Mouse (Mus musculus): ENCODE measurements around the gene Foxk2. TPM values are rescaled to one million over a fixed set of nuclear protein-coding genes. Genes with fewer than 3 reads are reported as not detected.
"Not testable (repeated sequence)": the region's sequence is repeated elsewhere in the genome, so short reads cannot be mapped to it uniquely, and the experiment has no call there.

Foxk2 gene
- total RNA-seq, 2 experiments from 2014 or later: 24.6 to 24.9 TPM

DNA sequence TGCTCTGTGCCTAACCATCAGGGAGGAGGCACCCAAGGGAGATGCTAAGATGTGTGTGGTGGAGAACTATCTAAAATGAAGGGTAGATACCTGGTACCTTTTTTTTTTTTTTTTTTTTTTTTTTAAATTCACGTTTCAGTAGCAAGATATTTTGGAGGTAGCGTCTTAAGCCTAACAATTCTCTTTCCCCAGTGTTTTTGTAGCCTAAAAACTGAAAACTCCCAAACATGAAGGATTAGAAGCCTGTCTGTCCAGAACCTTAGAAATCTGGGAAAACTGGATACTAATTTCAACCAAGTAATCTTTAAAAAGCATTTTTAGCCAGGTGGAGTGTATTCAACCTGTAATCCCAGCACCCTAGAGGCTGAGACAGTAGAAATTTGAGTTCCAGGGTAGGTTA, 1.3 kb downstream of the Foxk2 start:
- intact Hi-C loops (cut with DNase I): no loop called here
- DNase-seq: no peak

DNA sequence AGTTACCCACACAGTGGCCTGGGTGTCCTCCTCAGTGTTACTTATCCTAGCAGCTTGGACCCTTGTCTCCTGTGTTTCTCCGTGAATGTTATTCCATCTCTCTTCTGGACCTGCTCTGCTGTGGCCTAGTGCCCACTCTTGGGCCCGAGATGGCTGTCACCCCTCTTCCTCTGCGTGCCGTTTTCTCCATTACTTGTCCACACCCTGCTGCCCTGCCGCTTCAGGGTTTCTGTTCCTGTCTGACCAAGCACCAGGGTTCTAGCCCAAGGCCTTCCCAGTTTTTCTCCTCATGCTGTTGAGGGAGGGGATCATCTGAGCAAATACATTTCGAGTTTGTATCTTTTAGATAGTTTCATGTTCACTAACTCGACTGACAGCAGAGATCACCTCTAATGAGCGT, 17.7 kb downstream of the Foxk2 start:
- intact Hi-C loops (cut with DNase I): no loop called here
- no peak for DNase-seq

DNA sequence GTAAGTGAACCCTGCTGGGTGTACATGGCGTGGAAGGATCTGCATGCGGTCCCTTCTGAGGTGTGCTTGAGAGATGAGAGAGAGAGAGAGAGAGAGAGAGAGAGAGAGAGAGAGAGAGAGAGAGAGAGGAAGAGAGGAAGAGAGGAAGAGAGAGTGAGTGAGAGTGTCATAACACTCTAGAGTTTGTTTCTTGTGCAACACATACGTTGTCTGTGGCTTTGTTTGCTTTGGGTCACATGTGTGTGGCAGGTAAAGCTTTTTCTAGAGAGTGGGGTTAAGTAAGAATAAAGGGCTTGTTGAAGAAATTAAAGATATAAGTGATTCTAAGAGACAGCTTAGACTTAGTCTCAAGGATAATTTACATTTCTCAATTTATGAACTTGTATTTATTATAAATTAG, 18.2 kb downstream of the Foxk2 start:
- DNase-seq: no peak
- intact Hi-C loops (cut with DNase I): no loop called here

DNA sequence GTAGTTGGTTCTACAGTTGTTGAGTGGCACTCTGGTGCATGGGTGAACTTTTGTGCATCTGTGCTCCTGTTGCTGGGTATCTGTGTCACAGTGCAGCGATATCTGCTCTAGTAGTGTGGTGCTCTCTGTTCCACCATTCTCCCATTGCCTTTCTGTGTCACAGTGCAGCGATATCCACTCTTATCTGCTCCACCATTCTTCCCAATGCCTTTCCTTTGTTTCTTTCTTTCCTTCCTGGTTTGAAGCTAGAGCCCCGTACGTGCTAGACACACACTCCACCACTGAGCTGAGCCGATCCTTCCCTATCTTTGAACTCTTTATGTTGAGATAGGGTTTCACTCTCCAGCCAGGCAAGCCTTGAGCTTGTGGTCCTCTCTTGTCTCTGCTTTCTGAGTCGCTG, 23.1 kb downstream of the Foxk2 start:
- intact Hi-C loops (cut with DNase I): no loop called here
- no peak for DNase-seq

DNA sequence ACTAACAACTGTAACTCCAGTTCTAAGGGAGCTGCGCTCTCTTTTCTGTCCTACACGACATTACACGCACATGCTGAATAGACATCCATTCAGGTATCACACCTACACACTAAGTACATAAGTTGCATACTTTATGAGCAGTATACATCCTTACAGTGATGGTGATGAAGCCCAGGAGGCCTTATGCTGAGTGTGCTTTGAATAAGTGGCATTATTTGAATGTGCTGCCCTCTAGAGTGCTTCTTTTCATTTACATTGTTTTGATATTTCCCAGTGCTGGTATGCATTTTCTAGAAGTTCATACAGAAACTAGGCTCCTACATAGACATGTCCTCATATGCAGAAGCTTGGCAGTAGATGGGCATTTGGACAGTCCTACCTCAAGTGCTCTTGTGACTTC, 30.1 kb downstream of the Foxk2 start:
- intact Hi-C loops (cut with DNase I): no loop called here

DNA sequence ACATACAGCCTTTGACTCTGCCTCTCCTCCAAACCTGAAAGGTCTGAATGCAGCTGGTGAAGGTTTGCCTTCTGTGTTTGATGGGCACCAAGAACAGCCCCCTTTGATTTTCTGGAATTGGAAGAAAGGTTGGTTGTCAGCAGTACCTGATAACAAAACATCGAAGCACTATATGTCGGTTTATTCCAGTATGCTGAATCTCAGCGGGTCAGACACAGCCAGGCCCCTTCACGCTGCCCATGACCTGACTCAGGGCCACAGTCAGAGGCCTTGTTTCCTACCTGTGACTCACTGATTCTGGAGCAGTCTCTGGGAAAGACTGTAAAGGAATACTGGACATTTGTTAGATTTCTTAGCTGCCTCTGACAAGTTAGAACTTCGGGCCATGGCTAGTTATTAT, 35.0 kb downstream of the Foxk2 start:
- no peak for DNase-seq
- intact Hi-C loops (cut with DNase I): no loop called here

More for the DNA sequence above, 30.1 kb downstream of the Foxk2 start:
- no peak for DNase-seq

DNA sequence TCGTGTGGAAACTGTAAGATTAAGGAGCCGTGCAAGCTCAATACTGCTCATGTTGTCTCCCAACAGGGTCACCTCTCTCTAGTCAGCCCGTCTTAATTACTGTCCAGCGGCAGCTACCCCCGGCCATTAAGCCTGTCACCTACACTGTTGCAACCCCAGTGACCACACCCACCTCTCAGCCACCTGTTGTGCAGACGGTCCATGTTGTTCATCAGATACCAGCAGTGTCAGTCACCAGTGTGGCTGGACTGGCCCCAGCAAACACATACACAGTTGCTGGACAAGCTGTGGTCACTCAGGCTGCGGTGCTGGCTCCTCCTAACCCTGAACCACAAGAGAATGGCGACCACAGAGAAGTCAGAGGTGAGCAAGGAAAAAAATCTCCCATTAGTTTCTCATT, 38.7 kb downstream of the Foxk2 start:
- DNase-seq: no peak
- intact Hi-C loops (cut with DNase I): no loop called here

DNA sequence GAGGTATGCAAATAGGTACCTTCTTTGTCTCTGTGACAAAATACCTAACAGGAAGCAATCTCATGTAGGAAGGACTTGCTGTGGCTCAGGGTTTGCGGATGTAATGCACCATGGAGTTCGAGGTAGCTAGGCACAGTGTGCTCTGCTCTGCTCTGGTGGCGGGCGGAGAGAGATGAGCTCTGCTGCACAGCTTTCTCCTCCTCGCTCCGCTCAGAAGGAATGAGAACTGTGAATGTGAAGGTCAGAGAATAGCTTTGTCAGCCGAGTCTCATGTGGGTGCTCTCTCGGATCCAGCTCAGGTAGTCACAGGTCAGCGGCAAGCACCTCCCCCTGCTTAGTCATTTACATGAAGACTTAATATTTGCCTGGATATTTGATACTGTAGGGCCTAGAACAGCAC, 40.5 kb downstream of the Foxk2 start:
- no peak for DNase-seq
- intact Hi-C loops (cut with DNase I): no loop called here

DNA sequence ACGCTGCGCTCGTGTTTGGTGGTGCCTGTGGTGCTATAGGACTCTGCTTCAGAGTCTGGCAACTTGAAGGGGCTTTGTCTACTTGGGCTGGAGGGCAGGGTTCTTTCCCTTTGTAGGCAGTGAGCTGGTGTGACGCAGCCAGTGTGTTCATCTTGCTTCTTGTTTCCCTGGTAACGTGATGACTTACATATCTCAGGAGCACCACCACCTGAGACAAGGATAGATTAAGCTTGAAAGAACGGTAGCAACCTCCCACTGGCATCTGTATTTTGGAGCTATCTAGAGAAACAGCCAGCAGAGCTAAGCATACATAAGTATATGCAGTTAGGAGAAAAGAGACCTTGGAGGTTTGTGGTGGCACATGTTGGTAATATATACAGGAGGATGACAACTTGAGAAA, 45.6 kb downstream of the Foxk2 start:
- intact Hi-C loops (cut with DNase I): no loop called here
- DNase-seq: no peak

DNA sequence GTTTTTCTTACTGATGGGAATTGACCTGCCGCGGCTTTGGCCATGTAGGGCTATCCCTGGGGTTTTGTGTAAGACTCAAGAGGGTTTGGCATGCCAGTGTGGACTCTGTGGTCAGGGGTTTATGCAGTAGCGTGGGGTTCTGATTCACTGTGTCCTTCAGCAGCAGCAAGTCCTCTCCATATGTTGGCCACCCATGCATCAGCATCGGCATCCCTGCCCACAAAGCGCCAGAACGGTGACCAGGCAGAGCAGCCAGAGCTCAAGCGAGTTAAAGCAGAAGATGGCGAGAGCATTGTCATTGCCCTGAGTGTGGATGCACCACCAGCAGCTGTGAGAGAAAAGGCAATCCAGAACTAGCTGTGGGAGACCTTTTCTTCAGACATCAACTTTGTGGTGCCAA, 46.8 kb downstream of the Foxk2 start:
- intact Hi-C loops (cut with DNase I): no loop called here
- DNase-seq: no peak

DNA sequence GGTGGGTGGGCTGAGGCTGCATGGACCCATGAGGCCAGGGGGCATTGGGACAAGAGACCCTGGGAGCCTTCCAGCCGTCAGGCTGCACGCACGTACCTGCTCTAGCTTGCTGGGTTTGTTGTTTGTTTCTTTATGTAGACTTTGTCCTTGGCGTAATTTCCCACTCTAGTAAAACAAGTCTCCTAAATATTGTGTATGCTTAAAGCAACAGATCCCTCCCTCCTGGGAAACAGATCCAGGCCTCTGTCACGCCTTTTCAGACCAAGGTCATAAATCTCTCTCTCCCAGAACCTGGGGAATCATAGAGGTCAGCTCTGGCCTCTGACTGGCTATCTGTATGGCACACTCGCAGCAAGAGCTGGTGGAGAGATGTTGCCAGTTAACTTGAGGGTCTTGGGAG, 47.9 kb downstream of the Foxk2 start:
- DNase-seq; intact Hi-C loops (cut with DNase I): not testable (repeated sequence)

DNA sequence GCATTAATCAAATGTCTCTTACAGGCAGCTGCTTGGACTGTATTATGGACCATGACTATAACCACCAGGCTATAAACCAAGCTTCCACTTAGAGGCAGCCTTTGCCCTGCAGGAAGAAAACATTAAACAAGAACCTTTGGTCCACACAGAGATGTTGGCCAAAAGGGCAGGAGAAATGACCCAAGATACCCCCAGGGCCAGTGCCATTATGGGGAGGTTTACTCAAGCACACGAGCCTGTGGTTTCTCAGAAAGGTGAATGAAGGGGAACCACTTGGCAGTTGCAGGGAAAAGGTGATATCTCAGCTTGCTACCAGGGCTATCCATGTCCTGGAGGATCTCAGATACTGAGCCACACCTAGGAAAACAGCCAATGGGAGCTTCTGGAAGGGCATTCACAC, 66.2 kb downstream of the Foxk2 start:
- DNase-seq: no peak
- intact Hi-C loops (cut with DNase I): no loop called here

DNA sequence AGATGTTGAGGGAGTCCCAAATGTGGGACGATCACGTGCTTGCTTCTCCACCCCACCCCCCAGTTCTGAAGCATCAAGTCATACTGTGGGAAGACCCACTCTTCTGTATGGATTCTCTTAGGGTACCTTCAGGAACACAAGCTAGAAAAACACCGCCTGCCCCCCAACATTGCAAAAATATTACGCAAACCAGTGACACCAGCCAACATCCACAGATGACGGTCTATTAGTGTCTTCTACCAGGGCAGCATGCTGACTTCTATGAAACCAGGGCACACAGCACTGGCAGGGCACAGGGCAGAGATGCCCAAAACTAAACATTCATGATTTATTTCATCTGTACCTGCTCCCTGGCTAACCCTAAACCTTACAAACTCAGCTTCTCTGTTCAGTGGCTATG, 66.9 kb downstream of the Foxk2 start:
- no peak for DNase-seq
- intact Hi-C loops (cut with DNase I): no loop called here

DNA sequence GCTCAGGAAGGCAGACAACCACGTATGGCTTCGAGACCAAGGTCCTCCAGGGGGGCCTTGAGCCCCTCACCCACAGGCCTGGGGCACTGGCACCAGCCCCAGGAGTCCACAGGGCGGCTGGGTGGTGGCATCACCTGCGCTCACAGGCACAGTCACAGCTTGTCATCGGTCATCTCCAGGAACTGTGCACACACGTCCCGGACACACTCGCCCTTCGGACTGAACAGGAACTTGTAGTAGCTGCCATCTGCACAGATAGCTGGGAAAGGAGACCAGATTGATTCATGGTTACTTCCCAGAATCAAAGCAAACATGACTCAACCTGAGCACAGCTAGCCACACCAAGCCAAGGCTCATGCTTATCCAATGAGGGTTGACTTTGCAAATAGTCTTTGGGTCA, 68.4 kb downstream of the Foxk2 start:
- DNase-seq: no peak
- intact Hi-C loops (cut with DNase I): no loop called here

DNA sequence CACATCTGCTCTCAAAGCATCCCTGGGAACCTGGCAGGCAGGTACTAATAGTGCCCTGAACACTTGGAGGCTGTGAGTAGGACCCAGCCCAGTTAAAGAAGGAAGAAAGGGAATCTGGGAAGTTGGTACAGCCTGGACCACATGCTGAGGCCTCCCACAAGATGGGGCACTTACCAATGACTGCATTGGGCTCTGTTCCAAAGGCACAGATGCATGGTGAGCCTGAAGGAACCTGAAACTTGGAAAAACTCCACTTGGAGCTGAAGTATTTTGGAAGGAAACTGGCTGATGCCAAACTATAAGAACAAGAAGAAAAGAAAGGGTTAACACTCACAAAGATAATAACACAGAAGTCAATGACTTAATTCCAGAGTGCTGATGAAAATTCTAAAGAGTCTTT, 68.8 kb downstream of the Foxk2 start:
- DNase-seq: no peak
- intact Hi-C loops (cut with DNase I): no loop called here

DNA sequence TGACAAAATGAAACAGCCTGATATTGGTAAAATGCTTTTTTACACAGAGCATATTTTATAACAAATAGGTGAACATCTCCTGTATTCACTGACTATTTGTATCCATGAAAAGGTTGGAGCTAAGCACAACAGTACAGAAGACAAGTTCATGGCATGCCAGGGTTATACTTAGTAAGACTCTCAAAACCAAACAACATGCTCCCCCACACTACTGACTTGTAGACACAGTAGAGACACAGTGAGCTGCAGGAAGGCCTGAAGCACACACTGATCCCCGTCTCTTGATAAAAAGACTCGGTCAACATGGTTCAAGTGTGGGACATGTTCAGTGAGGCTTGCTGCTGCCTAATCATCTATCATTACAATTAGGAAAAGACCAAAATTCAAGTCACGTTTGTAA, 71.9 kb downstream of the Foxk2 start:
- intact Hi-C loops (cut with DNase I): no loop called here
- no peak for DNase-seq

DNA sequence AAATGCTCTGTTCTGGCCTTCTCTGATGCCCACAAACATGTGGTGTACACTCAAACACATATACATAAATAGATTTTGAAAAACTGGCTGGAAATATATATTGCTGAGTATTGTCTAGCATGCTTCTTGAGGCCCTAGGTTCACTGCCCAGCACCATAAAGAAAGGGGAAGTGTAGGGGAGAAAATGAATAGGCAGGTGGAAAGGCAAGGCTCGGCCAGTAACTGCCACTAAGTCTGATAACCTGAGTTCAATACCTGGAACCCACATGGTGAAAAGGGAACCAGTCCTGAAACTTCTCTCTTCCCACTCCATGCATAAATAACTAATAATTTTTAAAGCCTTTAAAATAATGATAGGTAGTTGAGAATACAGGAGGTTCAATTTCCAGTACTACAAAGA, 79.9 kb downstream of the Foxk2 start:
- DNase-seq: no peak
- intact Hi-C loops (cut with DNase I): no loop called here

DNA sequence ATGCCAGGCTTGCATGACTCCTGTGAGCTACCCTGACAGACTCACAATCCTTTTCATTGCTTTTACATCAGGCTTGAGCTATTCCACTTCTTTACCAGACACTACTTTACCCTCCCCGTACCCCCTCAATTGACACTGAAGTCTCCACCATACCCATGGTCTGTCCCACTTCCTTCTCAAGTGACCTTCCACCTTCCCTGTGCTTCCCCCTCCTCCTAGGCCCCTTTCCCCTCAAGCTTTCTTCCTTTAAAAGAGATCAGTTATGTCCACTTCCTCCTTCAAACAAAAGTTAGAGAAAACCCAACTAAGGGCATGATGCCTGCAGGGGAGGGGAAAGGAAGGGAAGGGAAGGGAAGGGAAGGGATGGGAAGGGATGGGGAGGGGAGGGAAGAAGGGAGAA, 80.5 kb downstream of the Foxk2 start:
- intact Hi-C loops (cut with DNase I): no loop called here

DNA sequence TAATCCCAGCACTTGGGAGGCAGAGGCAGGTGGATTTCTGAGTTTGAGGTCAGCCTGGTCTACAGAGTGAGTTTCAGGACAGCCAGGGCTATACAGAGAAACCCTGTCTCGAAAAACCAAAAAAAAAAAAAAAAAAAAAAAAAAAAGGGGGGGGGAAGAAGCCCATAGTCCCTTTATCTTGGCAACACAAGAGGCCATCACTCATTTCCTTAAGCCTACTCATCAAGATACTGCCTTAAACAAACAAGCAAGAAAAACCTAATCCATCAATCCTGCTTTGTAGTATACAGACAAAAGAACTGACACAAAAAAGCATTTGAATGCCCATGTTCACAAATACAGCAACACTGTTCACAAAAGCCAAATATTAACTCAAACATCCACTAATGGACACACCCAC, 82.6 kb downstream of the Foxk2 start:
- intact Hi-C loops (cut with DNase I); DNase-seq: not testable (repeated sequence)

More for the DNA sequence above, 80.5 kb downstream of the Foxk2 start:
- DNase-seq: no peak

DNA sequence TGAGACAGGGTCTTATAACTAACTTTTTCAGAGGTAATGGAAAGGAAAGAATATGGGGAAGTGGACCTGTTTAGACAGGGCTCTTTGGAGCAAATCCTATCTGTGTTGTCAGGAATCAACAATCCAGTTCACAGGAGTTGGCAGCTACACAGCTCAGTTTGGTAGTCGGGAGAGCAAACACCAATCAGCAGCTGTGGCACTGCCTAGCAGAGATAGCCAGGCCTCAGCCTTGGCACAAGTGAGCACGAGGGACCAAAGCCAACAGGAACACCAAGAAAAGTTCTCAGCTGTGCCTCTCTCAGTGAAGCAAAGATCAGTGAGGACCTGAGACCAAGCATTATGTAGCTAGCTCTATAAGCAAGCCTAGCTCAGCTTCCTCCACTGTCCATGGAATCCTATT, 87.2 kb downstream of the Foxk2 start:
- intact Hi-C loops (cut with DNase I): no loop called here
- peak in 1 of 2 experiments; percentile 18 for DNase-seq

DNA sequence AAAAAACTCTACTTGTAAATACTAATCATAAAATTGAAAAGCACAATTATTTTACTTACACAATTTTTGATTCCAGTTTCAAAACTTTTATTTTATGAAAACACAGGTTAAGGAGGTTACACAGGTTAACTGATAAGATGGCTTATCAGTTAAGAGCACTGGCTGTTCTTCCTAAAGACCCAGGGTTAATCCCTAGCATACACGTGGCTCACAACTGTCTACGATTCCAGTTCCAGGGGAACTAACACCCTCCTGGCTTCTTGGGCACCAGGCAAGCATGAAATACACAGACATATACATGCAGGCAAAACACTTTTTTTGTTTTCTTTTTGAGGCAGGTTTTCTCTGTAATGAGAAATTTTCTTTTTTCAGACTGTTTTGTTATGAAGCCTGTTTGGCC, 88.4 kb downstream of the Foxk2 start:
- no peak for DNase-seq
- intact Hi-C loops (cut with DNase I): no loop called here

DNA sequence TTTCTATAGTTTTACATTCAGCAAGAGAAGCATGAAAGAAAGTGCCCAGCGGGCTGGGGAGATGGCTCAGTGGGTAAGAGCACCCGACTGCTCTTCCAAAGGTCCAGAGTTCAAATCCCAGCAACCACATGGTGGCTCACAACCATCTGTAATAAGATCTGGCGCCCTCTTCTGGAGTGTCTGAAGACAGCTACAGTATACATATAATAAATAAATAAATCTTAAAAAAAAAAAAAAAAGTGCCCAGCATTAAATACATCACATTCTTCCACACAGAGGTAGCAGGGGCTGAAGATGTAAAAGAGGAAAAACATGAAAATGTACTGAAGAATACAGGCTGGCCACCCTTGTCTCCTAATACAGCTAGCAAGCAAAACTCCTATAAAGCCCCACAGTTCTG, 88.9 kb downstream of the Foxk2 start:
- intact Hi-C loops (cut with DNase I); DNase-seq: not testable (repeated sequence)

DNA sequence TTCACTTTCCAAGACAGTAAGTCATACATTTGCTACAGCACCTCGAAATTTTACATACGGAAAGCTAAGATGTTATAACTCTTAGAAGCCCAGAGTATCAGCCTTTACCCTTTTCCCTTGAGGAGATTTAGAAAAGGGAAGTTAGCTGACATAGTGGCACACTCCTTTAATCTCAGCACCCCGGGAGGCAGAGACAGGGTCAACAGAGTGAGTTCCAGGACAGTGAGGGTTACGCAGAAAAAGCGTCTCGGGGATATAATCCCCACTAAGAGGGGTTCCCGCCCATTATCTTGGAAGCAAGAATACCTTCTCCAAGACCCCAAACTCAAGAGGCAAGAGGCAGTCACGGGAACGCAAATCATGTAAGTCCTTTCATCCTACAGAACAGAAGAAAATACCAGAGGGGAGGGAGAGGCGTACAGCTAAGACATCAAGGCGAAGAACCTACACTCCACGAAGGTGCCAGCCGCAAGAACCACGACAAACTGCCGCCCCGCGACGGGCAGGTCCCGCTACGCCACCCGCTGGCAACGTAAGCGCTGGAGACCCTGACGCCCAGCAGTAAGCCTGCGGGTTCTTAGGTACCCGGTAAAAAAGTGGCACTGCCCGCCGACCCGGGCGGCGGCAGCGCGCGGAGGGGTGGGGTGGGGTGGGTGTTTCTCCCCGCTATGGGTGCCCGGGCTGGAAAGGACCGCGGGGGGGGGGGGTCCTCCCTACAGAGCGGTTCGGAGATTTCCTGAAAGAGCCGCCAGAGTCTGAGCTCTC, 93.7 kb downstream of the Foxk2 start:
- intact Hi-C loops (cut with DNase I): loop anchor here (5.0 kb wide), 2 partner anchors 64 to 116 kb away; partner anchors contain the start of gene Narf
- peak in 1 of 2 experiments; percentile 31 for DNase-seq

All from gastrocnemius, postnatal 36 days (tissue).